Mouse (Mus musculus) hindbrain, postnatal 0 days (tissue): Measurements from ENCODE around the gene Mup14. TPM values are rescaled to one million over a fixed set of nuclear protein-coding genes. Genes with fewer than 3 reads are reported as not detected.
"Not testable (repeated sequence)": the region's sequence is repeated elsewhere in the genome, so short reads cannot be mapped to it uniquely, and the experiment has no call there.

Experiments used
- ATAC-seq: fragments of 200-750 bp; cut with Nextera tagmentation; 2 replicates; pipeline ENCODE4 v1.8.0; 2017; ENCODE audit warnings: mild to moderate bottlenecking, moderate TSS enrichment, moderate library complexity
- DNase-seq: peaks from one replicate; pipeline ENCODE4 v3.0.0-alpha.2; 2015; ENCODE audit warnings: low spot score
- H3K27ac ChIP-seq: fragments of 300-500 bp; sonication (generic); 2 replicates; pipeline ENCODE4 v1.5.1; 2014; ENCODE audit warnings: mild to moderate bottlenecking
- H3K27me3 ChIP-seq: fragments of 300-500 bp; sonication (generic); 2 replicates; pipeline ENCODE4 v1.6.1; 2014; ENCODE audit warnings: low read length, mixed read lengths; ENCODE audit not compliant: insufficient read depth
- H3K36me3 ChIP-seq: fragments of 300-500 bp; sonication (generic); 2 replicates; pipeline ENCODE4 v1.6.1; 2014; ENCODE audit warnings: low read length, mixed read lengths; ENCODE audit not compliant: insufficient read depth
- H3K4me1 ChIP-seq: fragments of 300-500 bp; sonication (generic); 2 replicates; pipeline ENCODE4 v1.6.1; 2014; ENCODE audit warnings: antibody characterized with exemption, low read length, mixed read lengths; ENCODE audit not compliant: insufficient read depth
- H3K4me2 ChIP-seq: fragments of 300-500 bp; sonication (generic); 2 replicates; pipeline ENCODE4 v1.6.1; 2014; ENCODE audit warnings: low read depth, mild to moderate bottlenecking, low read length, moderate library complexity, mixed read lengths
- H3K4me3 ChIP-seq: fragments of 300-500 bp; sonication (generic); 2 replicates; pipeline ENCODE4 v1.5.1; 2014; ENCODE audit warnings: low read length
- H3K9ac ChIP-seq: fragments of 300-500 bp; sonication (generic); replicated peaks from 2 replicates; pipeline ENCODE4 v1.6.1; 2014; ENCODE audit warnings: mild to moderate bottlenecking, low read length, moderate library complexity, mixed read lengths
- H3K9me3 ChIP-seq: fragments of 300-500 bp; sonication (generic); 2 replicates; pipeline ENCODE4 v1.6.1; 2016; ENCODE audit warnings: low read length, mixed read lengths
- WGBS: fragments of 180-500 bp; shearing (Covaris S2); extraction: QIAGEN DNeasy Blood & Tissue Kit; methylation state at CpG from one replicate; pipeline ENCODE4 v1.1.7; 2014; 5-methylcytosine and 5-hydroxymethylcytosine counted together
- polyA plus RNA-seq: library from polyadenylated mRNA; unstranded; fragments of >200 nt; fragmentation: Nextera tagmentation; extraction: Ambion mirVana; gene quantifications from 2 replicates; pipeline ENCODE4 v1.2.1, GENCODE M21; 2015
- total RNA-seq: library from RNA; depleted of rRNA; stranded (reverse); fragments of >200 nt; gene quantifications from 2 replicates; pipeline ENCODE4 v1.2.3, GENCODE M21; 2014; rRNA removed

Mup14 gene
- not detected in 2 replicates for total RNA-seq
- not detected in 2 replicates for polyA plus RNA-seq

- H3K9ac ChIP-seq, H3K9me3 ChIP-seq, ATAC-seq, H3K27me3 ChIP-seq, DNase-seq, H3K4me1 ChIP-seq, H3K4me3 ChIP-seq, H3K36me3 ChIP-seq, H3K27ac ChIP-seq, H3K4me2 ChIP-seq: not testable (repeated sequence)
- 87% methylated on average over 4 of the region's 6 CpGs for WGBS
Observed at GRCm38 (mm10) chr4:61303900-61304299, at the start of gene Mup14. Gene Mup14, minus strand, starts transcription at chr4:61304000.

DNA sequence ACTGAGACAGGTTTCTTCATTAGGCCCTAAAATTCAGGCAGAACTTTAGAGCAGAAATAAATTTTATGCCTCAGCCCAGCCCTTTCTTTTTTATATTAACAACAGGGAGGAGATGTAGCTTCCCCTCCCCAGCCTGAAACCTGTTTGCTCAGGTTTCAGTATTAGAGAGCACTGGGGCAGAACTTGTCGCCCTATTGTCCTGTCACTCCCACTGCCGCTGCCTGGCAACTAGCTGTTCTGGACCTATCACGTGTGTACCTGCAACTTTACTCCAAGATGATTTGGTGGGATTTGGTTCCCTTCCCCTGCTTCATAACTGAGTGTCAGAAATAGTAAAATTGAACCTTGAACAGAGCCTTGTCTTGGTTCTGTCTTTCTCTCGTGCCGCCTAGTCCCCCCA, 34.3 kb upstream of the Mup14 start:
- 78% methylated on average over 3 of the region's 5 CpGs for WGBS
- DNase-seq, H3K4me1 ChIP-seq, H3K9ac ChIP-seq, H3K4me2 ChIP-seq, H3K27ac ChIP-seq, H3K27me3 ChIP-seq, H3K9me3 ChIP-seq, H3K4me3 ChIP-seq, H3K36me3 ChIP-seq, ATAC-seq: not testable (repeated sequence)

Other genes with a start within 250 kb of the Mup14 start
- not detected in 2 replicates for gene Mup13, start 75.7 kb downstream of the Mup14 start, total RNA-seq
- gene Mup13, start 75.7 kb downstream of the Mup14 start, polyA plus RNA-seq, result not detected in 2 replicates
- gene Mup15, start 135.7 kb upstream of the Mup14 start, total RNA-seq, result not detected in 2 replicates
- gene Mup15, start 135.7 kb upstream of the Mup14 start, polyA plus RNA-seq, result not detected in 2 replicates
- gene Mup16, start 215.5 kb upstream of the Mup14 start, total RNA-seq, result not detected in 2 replicates
- not detected in 2 replicates for gene Mup16, start 215.5 kb upstream of the Mup14 start, polyA plus RNA-seq